Mouse (Mus musculus) hindbrain, embryonic 14.5 days (tissue): ENCODE data around the gene Slco3a1. TPM values are rescaled to one million over a fixed set of nuclear protein-coding genes. Genes with fewer than 3 reads are reported as not detected.
A peak's percentile ranks its signal among the peaks of the same experiment; 100 is the strongest.

Experiments
- ATAC-seq: fragments of 200-750 bp; cut with Nextera tagmentation; 2 replicates; pipeline ENCODE4 v1.8.0; 2017; ENCODE audit warnings: moderate number of reproducible peaks, mild to moderate bottlenecking, moderate TSS enrichment, moderate library complexity; ENCODE audit not compliant: low FRiP score
- DNase-seq: peaks from one replicate; pipeline ENCODE4 v3.0.0-alpha.2; 2015; ENCODE audit warnings: low spot score
- H3K27ac ChIP-seq: fragments of 300-500 bp; sonication (generic); 2 replicates; pipeline ENCODE4 v1.5.1; 2014; ENCODE audit warnings: mild to moderate bottlenecking, moderate library complexity
- H3K27me3 ChIP-seq: fragments of 300-500 bp; sonication (generic); 2 replicates; pipeline ENCODE4 v1.6.1; 2014; ENCODE audit warnings: mild to moderate bottlenecking, low read length, mixed read lengths; ENCODE audit not compliant: control insufficient read depth, insufficient read depth
- H3K36me3 ChIP-seq: fragments of 300-500 bp; sonication (generic); replicated peaks from 2 replicates; pipeline ENCODE4 v1.6.1; 2014; ENCODE audit not compliant: control insufficient read depth, insufficient read depth
- H3K4me1 ChIP-seq: fragments of 300-500 bp; sonication (generic); replicated peaks from 2 replicates; pipeline ENCODE4 v1.6.1; 2014; ENCODE audit warnings: antibody characterized with exemption, low read length, mixed read lengths; ENCODE audit not compliant: control insufficient read depth, insufficient read depth
- H3K4me2 ChIP-seq: fragments of 300-500 bp; sonication (generic); replicated peaks from 2 replicates; pipeline ENCODE4 v1.6.1; 2014; ENCODE audit warnings: mild to moderate bottlenecking, moderate library complexity
- H3K4me3 ChIP-seq: fragments of 300-500 bp; sonication (generic); replicated peaks from 2 replicates; pipeline ENCODE4 v1.5.1; 2014; ENCODE audit warnings: mild to moderate bottlenecking, low read length
- H3K9ac ChIP-seq: fragments of 300-500 bp; sonication (generic); 2 replicates; pipeline ENCODE4 v1.6.1; 2014
- H3K9me3 ChIP-seq: fragments of 300-500 bp; sonication (generic); 2 replicates; pipeline ENCODE4 v1.6.1; 2016; ENCODE audit warnings: low read length; ENCODE audit not compliant: control insufficient read depth
- WGBS: fragments of 180-500 bp; shearing (Covaris S2); extraction: QIAGEN DNeasy Blood & Tissue Kit; methylation state at CpG from one replicate; pipeline ENCODE4 v1.1.7; 2014; 5-methylcytosine and 5-hydroxymethylcytosine counted together
- polyA plus RNA-seq: library from polyadenylated mRNA; unstranded; fragments of >200 nt; fragmentation: Nextera tagmentation; extraction: Ambion mirVana; gene quantifications from 2 replicates; pipeline ENCODE4 v1.2.1, GENCODE M21; 2014

Slco3a1 gene
- polyA plus RNA-seq, 1 experiment from 2014 or later, result 14.6 TPM

DNA sequence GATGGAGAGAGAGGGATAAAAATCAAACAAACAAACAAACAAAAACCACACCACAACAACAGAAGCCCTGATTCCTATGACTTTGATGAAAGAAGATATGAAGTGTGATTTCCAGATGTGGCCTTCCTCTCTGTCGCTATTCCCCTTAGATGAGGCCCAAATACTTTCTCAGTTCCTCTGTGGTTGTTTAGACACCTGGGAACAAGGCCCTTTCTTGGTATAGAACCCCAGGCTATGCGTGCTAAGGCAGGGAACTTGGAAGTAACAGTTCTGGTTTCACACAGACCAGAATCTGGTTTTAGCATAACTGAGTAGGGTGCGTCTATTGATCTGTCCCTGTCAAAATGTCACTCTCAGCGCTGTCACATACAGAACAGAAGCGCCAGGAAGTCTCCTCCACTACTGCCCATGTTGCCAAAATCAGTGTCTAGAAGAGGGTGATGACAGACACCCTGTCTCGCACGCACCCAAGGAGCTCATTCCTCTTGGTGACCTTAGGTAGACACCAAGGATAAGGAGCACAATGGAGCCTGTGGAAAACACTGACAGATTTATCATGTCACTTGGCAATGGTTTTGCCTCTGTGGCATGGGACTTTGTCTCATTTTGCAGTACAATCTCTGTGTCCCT is 23.0 kb downstream of the Slco3a1 start:
- Histone ChIP-seq H3K4me1 (no peaks in the 10 kb centered on the region), H3K36me3 (no peaks in the 10 kb centered on the region), H3K9me3 (no peaks in the 10 kb centered on the region), H3K27me3 (no peaks in the 10 kb centered on the region), H3K27ac (no peak overlapping the region), H3K9ac (no peak overlapping the region), H3K4me3 (no peak overlapping the region), H3K4me2 (no peak overlapping the region)
- DNase-seq (no peak), ATAC-seq (no peak)
- WGBS, result 89% methylated on average over 7 of the region's 7 CpGs

DNA sequence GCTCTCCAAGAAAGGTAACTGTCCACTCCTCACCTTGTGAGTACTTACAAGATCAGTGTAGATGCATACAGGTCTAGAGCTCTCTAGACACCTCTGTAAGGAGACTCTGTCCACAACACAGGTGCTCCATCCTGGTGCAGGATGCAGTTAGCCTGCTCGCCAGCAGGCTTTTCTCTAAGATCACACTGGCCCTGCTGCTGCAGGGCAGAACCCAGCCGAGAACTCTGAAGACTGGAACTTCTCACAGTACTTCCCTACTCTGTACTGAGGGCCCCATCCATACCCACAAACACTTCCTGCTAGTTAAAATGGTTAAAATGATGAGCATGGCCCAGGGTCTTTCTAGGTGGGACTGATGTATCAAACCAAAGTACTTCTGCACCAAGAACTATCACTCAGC is 24.7 kb downstream of the Slco3a1 start:
- Histone ChIP-seq H3K4me1 (no peaks in the 10 kb centered on the region), H3K4me2 (no peak overlapping the region), H3K9ac (no peak overlapping the region), H3K36me3 (no peaks in the 10 kb centered on the region), H3K4me3 (no peak overlapping the region), H3K9me3 (no peaks in the 10 kb centered on the region), H3K27ac (no peak overlapping the region), H3K27me3 (0 out of 2 replicates have a peak, but pooled peaks cover 2% of the 10 kb centered on the region)
- DNase-seq, result no peak
- 82% methylated on average over 2 of the region's 2 CpGs for WGBS
- ATAC-seq, result no peak

DNA sequence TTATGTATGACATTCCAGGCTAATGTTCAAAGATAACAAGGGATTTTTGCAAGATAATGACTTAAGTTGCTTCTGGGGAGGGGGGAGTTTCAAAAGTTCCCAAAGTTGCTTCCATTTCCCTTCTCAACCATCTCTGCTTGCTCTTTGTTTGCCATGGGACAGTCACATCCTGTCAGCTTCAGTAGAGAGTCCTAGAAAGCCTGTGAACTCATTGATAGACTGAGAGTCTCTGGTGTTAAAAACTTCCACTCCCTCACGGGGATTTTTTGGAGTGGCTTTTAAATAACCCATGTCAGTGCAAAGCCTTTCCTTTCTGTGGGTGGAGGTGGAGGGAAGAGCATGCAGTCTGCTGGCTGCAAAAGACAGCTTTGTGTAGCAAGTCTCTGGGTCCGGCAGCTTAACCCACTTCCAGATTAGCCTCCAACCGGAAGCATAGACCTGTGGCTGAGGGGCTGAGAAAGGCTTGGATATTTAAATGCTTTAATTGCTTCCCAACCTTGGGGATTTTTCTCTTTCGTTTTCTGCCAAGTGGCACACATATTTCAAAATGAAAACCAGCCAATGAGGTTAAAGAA is 25.3 kb downstream of the Slco3a1 start:
- DNase-seq (no peak), ATAC-seq (no peak)
- H3K9me3 ChIP-seq, result no peaks in the 10 kb centered on the region
- no peak overlapping the region for H3K4me2 ChIP-seq
- H3K9ac ChIP-seq, result no peak overlapping the region
- H3K27ac ChIP-seq, result no peak overlapping the region
- no peaks in the 10 kb centered on the region for H3K4me1 ChIP-seq
- H3K36me3 ChIP-seq, result no peaks in the 10 kb centered on the region
- WGBS, result 71% methylated on average over 4 of the region's 4 CpGs
- 0 out of 2 replicates have a peak, but pooled peaks cover 4% of the 10 kb centered on the region for H3K27me3 ChIP-seq
- H3K4me3 ChIP-seq, result no peak overlapping the region

DNA sequence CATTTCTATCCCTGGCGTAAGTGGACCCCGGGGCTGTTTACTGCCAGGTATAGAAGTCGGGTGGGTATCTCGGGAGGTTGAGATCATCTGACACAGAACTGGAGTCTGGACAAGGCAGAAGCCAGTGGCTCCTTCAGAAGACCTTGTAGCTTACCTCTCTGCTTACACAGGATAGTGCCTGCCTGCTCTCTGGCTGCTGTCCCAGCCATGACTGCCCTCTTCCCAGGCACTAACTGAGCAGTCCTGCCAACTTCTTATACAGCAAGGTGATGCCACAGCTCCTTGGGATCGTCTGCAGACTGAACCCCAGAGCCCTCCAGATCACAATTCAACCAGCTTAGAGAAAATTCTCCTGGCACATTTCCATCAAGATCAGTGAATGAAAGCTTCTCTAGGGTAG is 26.4 kb downstream of the Slco3a1 start:
- WGBS, result 88% methylated on average over 5 of the region's 5 CpGs
- no peak overlapping the region for H3K9ac ChIP-seq
- H3K27ac ChIP-seq, result no peak overlapping the region
- H3K4me3 ChIP-seq, result no peak overlapping the region
- ATAC-seq (no peak), DNase-seq (no peak)
- no peaks in the 10 kb centered on the region for H3K9me3 ChIP-seq
- H3K4me2 ChIP-seq, result no peak overlapping the region
- no peaks in the 10 kb centered on the region for H3K36me3 ChIP-seq
- H3K4me1 ChIP-seq, result no peaks in the 10 kb centered on the region
- H3K27me3 ChIP-seq, result 0 out of 2 replicates have a peak, but pooled peaks cover 4% of the 10 kb centered on the region

DNA sequence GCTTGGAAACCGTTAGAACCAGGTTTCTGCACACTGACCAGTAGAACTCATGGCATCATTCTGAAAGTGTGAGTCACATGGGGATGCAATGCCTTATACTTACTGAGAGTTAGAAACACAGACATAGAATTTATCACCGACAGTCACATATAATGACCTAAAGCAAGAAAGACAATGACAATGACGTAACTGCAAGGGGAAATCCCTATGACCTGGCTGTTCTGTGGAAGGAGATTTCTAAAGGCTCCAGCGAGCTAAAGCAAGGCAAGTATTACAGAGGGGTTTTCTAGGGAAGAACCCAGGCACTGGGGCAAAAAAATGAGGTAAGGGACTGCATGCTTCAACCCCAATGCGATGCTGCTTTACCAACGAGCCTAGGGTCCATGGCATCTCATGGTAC is 26.9 kb downstream of the Slco3a1 start:
- Histone ChIP-seq H3K9me3 (no peaks in the 10 kb centered on the region), H3K9ac (no peak overlapping the region), H3K4me2 (no peak overlapping the region), H3K4me1 (no peaks in the 10 kb centered on the region), H3K36me3 (no peaks in the 10 kb centered on the region), H3K4me3 (no peak overlapping the region), H3K27me3 (0 out of 2 replicates have a peak, but pooled peaks cover 4% of the 10 kb centered on the region), H3K27ac (no peak overlapping the region)
- WGBS, result 82% methylated on average over 6 of the region's 6 CpGs
- DNase-seq (no peak), ATAC-seq (no peak)

DNA sequence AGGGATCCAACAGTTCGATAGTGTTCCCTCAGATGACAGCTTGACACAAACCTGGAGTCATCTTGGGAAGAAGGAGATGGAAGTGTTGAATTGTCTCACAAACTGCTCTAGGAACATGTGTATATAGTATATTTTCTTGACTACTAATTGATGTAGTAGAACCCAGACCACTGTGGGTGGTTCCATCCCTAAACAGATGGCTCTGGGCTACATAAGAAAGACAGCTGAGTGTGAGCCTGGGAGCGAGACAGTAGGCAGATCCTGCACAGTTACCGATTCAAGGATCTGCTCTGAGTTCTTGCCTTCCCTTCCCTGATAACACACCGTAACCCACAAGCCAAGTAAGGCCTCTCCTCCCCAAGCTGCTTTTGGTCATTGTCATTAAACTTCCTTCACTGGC is 28.6 kb downstream of the Slco3a1 start:
- DNase-seq, result no peak
- 0 out of 2 replicates have a peak, but pooled peaks cover 4% of the 10 kb centered on the region for H3K27me3 ChIP-seq
- no peaks in the 10 kb centered on the region for H3K9me3 ChIP-seq
- H3K36me3 ChIP-seq, result no peaks in the 10 kb centered on the region
- no peak overlapping the region for H3K9ac ChIP-seq
- no peak overlapping the region for H3K4me2 ChIP-seq
- 97% methylated on average over 4 of the region's 4 CpGs for WGBS
- H3K27ac ChIP-seq, result no peak overlapping the region
- H3K4me3 ChIP-seq, result no peak overlapping the region
- no peaks in the 10 kb centered on the region for H3K4me1 ChIP-seq
- no peak for ATAC-seq

DNA sequence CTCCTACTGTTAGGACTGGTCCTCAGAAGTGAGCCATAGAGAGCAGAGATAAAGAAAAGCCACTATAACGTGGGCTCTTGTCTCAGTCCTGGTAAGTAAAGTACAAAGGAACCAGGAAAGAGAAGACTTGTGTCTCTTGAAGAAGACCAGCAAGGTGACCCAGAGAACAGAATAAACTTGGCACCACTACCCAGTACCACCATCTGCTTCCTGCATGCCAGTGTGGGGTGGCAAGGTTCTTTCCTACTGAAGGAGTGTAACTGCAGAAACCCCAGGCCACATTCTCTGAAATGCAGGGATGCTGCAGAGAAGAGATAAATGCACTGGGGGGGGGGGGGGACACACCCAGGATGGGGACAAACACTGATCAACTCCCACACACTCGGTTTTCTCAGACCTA is 29.0 kb downstream of the Slco3a1 start:
- ATAC-seq (no peak), DNase-seq (no peak)
- H3K9me3 ChIP-seq, result no peaks in the 10 kb centered on the region
- H3K4me1 ChIP-seq, result no peaks in the 10 kb centered on the region
- H3K9ac ChIP-seq, result no peak overlapping the region
- no peak overlapping the region for H3K4me2 ChIP-seq
- no peaks in the 10 kb centered on the region for H3K36me3 ChIP-seq
- H3K27me3 ChIP-seq, result 0 out of 2 replicates have a peak, but pooled peaks cover 4% of the 10 kb centered on the region
- H3K27ac ChIP-seq, result no peak overlapping the region
- 77% methylated on average over 2 of the region's 2 CpGs for WGBS
- no peak overlapping the region for H3K4me3 ChIP-seq

DNA sequence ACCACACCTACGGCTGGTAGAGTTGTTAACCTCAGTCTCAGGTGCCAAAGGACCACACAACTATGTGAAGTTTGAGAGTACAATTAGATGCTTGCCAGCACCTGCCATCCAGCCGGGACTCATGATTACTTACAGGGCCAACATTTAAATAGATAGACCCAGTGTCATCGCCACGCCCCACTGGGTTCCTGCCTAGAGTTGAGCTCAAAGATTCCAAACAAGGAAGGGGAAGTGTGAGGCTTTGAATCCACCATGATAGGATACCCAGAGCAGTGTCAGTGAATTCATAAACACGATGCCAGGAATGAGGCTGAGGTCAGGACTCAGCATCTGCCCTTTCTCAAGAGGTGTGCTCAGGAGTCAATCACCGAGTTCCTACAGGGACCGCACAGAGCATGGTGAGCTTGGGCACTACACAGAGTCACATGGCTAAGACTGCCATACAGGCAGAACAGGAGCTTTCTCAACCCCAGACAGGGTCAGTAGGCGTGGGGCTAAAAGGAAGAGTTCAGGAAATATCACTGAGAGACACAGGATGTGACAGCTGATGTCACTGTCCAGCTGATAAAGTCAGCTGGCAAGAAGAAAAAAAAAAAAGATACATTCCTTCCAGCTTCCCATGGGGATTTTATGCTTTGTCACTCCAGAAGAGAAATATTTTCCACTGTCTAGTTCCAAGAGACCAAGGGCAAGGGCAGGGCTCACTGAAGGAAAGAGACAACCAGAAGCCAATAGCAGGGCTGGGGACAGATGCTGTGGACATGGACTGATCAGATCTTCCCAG is 30.2 kb downstream of the Slco3a1 start:
- no peaks in the 10 kb centered on the region for H3K36me3 ChIP-seq
- 0 out of 2 replicates have a peak, but pooled peaks cover 4% of the 10 kb centered on the region for H3K27me3 ChIP-seq
- no peak overlapping the region for H3K4me2 ChIP-seq
- H3K4me3 ChIP-seq, result no peak overlapping the region
- 88% methylated on average over 8 of the region's 8 CpGs for WGBS
- no peak for ATAC-seq
- DNase-seq, result no peak
- H3K9ac ChIP-seq, result no peak overlapping the region
- H3K27ac ChIP-seq, result no peak overlapping the region
- H3K9me3 ChIP-seq, result no peaks in the 10 kb centered on the region
- H3K4me1 ChIP-seq, result no peaks in the 10 kb centered on the region

DNA sequence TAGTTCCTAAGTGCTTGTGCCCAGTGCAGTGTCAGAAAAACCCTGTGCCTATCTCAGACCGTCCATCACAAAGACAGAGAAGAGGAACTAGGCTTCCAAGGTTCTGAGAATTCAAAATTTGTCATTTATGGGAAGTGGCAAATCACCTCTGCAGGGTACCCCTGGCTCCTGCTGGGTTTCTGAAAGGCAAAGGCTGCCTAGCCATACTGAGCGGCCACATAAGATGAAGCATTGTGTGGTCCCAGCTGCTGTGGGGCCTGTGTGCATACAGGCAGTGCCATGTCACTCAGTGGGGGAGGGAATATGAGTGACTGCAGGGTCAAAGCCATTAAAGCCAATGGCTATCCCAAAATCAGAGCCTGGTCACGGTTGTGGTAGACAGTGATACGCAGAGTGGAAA is 31.5 kb downstream of the Slco3a1 start:
- peak; percentile 62; the same call in 1 of the 2 replicates for ATAC-seq
- DNase-seq, result no peak
- 39% methylated on average over 4 of the region's 4 CpGs for WGBS
- 0 out of 2 replicates have a peak, but pooled peaks cover 4% of the 10 kb centered on the region for H3K27me3 ChIP-seq
- H3K9me3 ChIP-seq, result no peaks in the 10 kb centered on the region
- no peak overlapping the region for H3K27ac ChIP-seq
- no peak overlapping the region for H3K9ac ChIP-seq
- H3K4me3 ChIP-seq, result no peak overlapping the region
- no peak overlapping the region for H3K4me2 ChIP-seq
- H3K4me1 ChIP-seq, result no peaks in the 10 kb centered on the region
- no peaks in the 10 kb centered on the region for H3K36me3 ChIP-seq
